Mouse (Mus musculus) myocyte (in vitro differentiated cells): ENCODE results near the gene Il17rc. TPM values are rescaled to one million over a fixed set of nuclear protein-coding genes. Genes with fewer than 3 reads are reported as not detected.

Experiments used
- H3K27me3 ChIP-seq: one replicate; pipeline ENCODE4 v1.6.1; 2011; ENCODE audit not compliant: control insufficient read depth, insufficient read depth, insufficient read length
- H3K36me3 ChIP-seq: one replicate; pipeline ENCODE4 v1.6.1; 2011; ENCODE audit not compliant: control insufficient read depth, insufficient read depth
- H3K4me2 ChIP-seq: one replicate; pipeline ENCODE4 v1.6.1; 2011; ENCODE audit warnings: low read depth, control low read depth
- H3K4me3 ChIP-seq: one replicate; pipeline ENCODE4 v1.5.1; 2011; ENCODE audit warnings: mild to moderate bottlenecking, control low read depth, moderate library complexity
- H3K79me2 ChIP-seq: one replicate; pipeline ENCODE4 v1.6.1; 2011; ENCODE audit not compliant: control insufficient read depth, insufficient read depth
- H3ac ChIP-seq: one replicate; pipeline ENCODE4 v1.6.1; 2011; ENCODE audit not compliant: control insufficient read depth, insufficient read length
- CEBPB ChIP-seq: IDR thresholded peaks from 2 replicates; pipeline ENCODE4 v1.6.1; 2011; ENCODE audit warnings: mild to moderate bottlenecking, moderate library complexity; ENCODE audit not compliant: poor library complexity, insufficient read depth, severe bottlenecking
- E2F4 ChIP-seq: IDR thresholded peaks from one replicate; pipeline ENCODE4 v1.6.1; 2011; ENCODE audit warnings: mild to moderate bottlenecking, control low read depth, moderate library complexity; ENCODE audit not compliant: insufficient read depth
- MAX ChIP-seq: IDR thresholded peaks from one replicate; pipeline ENCODE4 v1.6.1; 2011; ENCODE audit warnings: low read depth, mild to moderate bottlenecking, control low read depth
- MYOD1 ChIP-seq, 3 experiments: IDR thresholded peaks; one replicate each; pipeline ENCODE4 v1.6.1; 2011; ENCODE audit warnings: control low read depth in 2 of 3, low read depth in 2 of 3, mild to moderate bottlenecking in 2 of 3, moderate library complexity in 1 of 3; ENCODE audit not compliant: insufficient read length in 2 of 3, control insufficient read depth in 1 of 3
- MYOG ChIP-seq, 3 experiments: IDR thresholded peaks; one replicate each; pipeline ENCODE4 v1.6.1; 2011; ENCODE audit warnings: control low read depth in 2 of 3, low read depth in 2 of 3, mild to moderate bottlenecking in 2 of 3; ENCODE audit not compliant: insufficient read length in 2 of 3, control insufficient read depth in 1 of 3, insufficient read depth in 1 of 3
- POLR2A ChIP-seq: IDR thresholded peaks from one replicate; pipeline ENCODE4 v1.6.1; 2011; ENCODE audit warnings: low read depth, mild to moderate bottlenecking, control low read depth, moderate library complexity; ENCODE audit not compliant: insufficient read length
- POLR2AphosphoS2 ChIP-seq: IDR thresholded peaks from one replicate; pipeline ENCODE4 v1.6.1; 2011; ENCODE audit warnings: low read depth, control low read depth; ENCODE audit not compliant: insufficient read length
- REST ChIP-seq: IDR thresholded peaks from one replicate; pipeline ENCODE4 v1.6.1; 2011; ENCODE audit warnings: mild to moderate bottlenecking, control low read depth, moderate library complexity; ENCODE audit not compliant: insufficient read depth, insufficient read length
- SRF ChIP-seq: IDR thresholded peaks from one replicate; pipeline ENCODE4 v1.6.1; 2011; ENCODE audit warnings: low read depth; ENCODE audit not compliant: control insufficient read depth, insufficient read length
- TCF12 ChIP-seq: IDR thresholded peaks from one replicate; pipeline ENCODE4 v1.6.1; 2011; ENCODE audit warnings: mild to moderate bottlenecking, control low read depth; ENCODE audit not compliant: poor library complexity, insufficient read depth, severe bottlenecking
- TCF3 ChIP-seq: IDR thresholded peaks from one replicate; pipeline ENCODE4 v1.6.1; 2011; ENCODE audit warnings: low read depth, control low read depth; ENCODE audit not compliant: insufficient read length
- USF1 ChIP-seq: IDR thresholded peaks from one replicate; pipeline ENCODE4 v1.6.1; 2011; ENCODE audit warnings: low read depth, mild to moderate bottlenecking, control low read depth, moderate library complexity
- polyA plus RNA-seq: library from polyadenylated mRNA; unstranded; fragments of >200 nt; fragmentation: generic; extraction: Trizol; gene quantifications from one replicate; pipeline ENCODE4 v1.2.1, GENCODE M21; 2012; ENCODE audit warnings: missing spikeins

Gene Il17rc
- polyA plus RNA-seq, 1 experiment, result 73.0 TPM

DNA sequence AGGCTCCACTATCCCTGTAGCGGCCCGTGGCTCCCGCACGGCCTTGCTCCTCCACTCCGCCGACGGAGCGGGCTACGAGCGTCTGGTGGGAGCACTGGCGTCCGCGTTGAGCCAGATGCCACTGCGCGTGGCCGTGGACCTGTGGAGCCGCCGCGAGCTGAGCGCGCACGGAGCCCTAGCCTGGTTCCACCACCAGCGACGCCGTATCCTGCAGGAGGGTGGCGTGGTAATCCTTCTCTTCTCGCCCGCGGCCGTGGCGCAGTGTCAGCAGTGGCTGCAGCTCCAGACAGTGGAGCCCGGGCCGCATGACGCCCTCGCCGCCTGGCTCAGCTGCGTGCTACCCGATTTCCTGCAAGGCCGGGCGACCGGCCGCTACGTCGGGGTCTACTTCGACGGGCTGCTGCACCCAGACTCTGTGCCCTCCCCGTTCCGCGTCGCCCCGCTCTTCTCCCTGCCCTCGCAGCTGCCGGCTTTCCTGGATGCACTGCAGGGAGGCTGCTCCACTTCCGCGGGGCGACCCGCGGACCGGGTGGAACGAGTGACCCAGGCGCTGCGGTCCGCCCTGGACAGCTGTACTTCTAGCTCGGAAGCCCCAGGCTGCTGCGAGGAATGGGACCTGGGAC lies 11.4 kb downstream of the Il17rc start:
- no peak overlapping the region for H3ac ChIP-seq
- peak overlapping the region; percentile 33 for H3K4me3 ChIP-seq
- no peaks in the 10 kb centered on the region for H3K27me3 ChIP-seq
- peaks cover 4% of the 10 kb centered on the region for H3K36me3 ChIP-seq
- peak overlapping the region; percentile 80 for H3K4me2 ChIP-seq
- no peaks in the 10 kb centered on the region for H3K79me2 ChIP-seq
- TF ChIP-seq MAX, result no peak
- no peak for TF ChIP-seq TCF12

DNA sequence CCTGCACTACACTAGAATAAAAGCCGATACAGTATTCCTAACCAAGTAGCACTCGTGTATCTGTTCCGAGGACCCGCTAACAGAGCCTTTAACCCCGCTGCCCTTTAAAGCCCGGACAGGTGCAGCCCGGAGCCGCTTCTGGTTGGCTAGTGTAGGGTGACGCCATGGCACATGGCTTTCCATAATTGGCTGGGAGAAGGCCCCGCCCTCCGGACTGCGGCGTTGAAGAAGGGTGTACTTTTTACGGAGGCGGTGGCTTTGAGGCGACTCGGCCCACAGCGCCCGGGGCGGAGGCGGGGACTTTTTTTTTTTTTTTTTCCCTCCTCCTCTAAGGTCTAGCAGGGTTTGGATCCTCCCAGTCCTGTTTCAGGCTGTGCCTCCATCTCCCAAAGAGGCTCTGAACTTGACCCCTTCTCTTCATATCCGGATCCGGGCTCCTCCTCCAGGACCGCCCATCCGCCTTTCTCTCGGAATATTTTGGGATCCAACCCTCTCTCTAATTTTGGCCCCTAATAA lies 11.9 kb downstream of the Il17rc start, which contains the start of gene Creld1:
TSS of gene Creld1 (plus strand) at position 198 of the 516 bp plus-strand sequence.
- Histone ChIP-seq H3K79me2 (no peaks in the 10 kb centered on the region), H3K36me3 (peaks cover 2% of the 10 kb centered on the region), H3K4me3 (peak within 1 kb of the TSS; percentile 33), H3K27me3 (no peaks in the 10 kb centered on the region), H3ac (no peak within 1 kb of the TSS), H3K4me2 (peak within 1 kb of the TSS; percentile 80)
- TF ChIP-seq USF1 (no peak), POLR2A (peak; percentile 13)

DNA sequence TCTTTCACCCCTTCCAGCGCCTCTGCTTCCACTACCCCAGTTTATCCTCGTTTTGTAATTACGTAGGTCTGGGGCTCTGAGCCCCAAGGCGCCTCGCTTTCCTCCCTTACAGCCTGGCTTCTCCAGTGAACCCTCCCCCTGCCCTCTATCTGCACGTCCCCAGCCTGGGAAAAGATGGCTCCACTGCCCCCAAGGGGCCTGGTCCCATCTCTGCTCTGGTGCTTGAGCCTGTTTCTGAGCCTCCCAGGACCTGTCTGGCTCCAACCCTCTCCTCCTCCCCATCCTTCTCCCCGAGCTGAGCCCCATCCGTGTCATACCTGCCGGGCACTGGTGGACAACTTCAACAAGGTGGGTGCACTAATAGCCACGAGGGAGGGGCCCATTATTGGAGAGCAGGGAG lies 12.5 kb downstream of the Il17rc start:
- Histone ChIP-seq H3ac (no peak overlapping the region), H3K79me2 (no peaks in the 10 kb centered on the region), H3K36me3 (no peaks in the 10 kb centered on the region), H3K27me3 (no peaks in the 10 kb centered on the region), H3K4me2 (peak overlapping the region; percentile 80), H3K4me3 (peak overlapping the region; percentile 33)
- TF ChIP-seq MAX, result no peak
- no peak for TF ChIP-seq MYOD1 (IDR thresholded peaks at IDR 0.05; ENCODE audit: control insufficient read depth in 1 of 3, insufficient read length in 2 of 3, low read depth in 2 of 3)
- no peak for TF ChIP-seq MYOG (IDR thresholded peaks at IDR 0.05; ENCODE audit: control insufficient read depth in 1 of 3, insufficient read depth in 1 of 3, insufficient read length in 2 of 3, low read depth in 2 of 3)
- no peak for TF ChIP-seq TCF3
- no peak for TF ChIP-seq SRF
- TF ChIP-seq TCF12, result no peak
- TF ChIP-seq USF1, result no peak
- no peak for TF ChIP-seq POLR2AphosphoS2
- TF ChIP-seq CEBPB, result no peak
- no peak for TF ChIP-seq POLR2A
- TF ChIP-seq E2F4, result no peak
- TF ChIP-seq REST, result no peak

DNA sequence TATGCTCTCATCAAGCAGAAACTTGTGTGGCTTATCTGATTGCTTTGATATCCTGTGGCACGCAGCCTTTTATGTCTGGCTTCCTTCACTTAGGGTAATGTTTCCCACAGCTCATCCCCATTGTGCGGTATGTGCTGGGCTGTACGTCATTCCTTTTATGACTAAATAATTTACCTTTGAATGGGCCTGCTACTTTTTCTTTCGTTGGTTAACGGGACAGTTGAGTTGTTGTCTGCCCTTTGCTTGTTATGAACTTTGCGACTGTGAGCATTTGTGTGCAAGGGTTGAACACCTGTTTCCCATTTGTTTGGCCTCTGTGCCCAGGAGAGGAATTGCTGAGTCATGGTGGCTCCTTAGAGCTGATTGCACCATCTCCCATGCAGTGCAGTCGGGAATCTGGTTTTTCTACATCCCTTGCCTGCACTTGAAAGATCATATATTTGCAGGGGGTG lies 15.9 kb downstream of the Il17rc start:
- Histone ChIP-seq H3K4me2 (peak overlapping the region; percentile 64), H3K36me3 (no peaks in the 10 kb centered on the region), H3K4me3 (no peak overlapping the region), H3K79me2 (no peaks in the 10 kb centered on the region), H3K27me3 (no peaks in the 10 kb centered on the region), H3ac (no peak overlapping the region)
- TF ChIP-seq TCF12, result peak; percentile 80
- peak; percentile 25 to 89 (median 58) for TF ChIP-seq MYOG (IDR thresholded peaks at IDR 0.05; ENCODE audit: control insufficient read depth in 1 of 3, insufficient read depth in 1 of 3, insufficient read length in 2 of 3, low read depth in 2 of 3)
- TF ChIP-seq MYOD1 (IDR thresholded peaks at IDR 0.05; ENCODE audit: control insufficient read depth in 1 of 3, insufficient read length in 2 of 3, low read depth in 2 of 3), result peak; percentile 22 to 89 (median 89)
- no peak for TF ChIP-seq REST
- no peak for TF ChIP-seq E2F4
- no peak for TF ChIP-seq USF1
- peak; percentile 94 for TF ChIP-seq CEBPB

DNA sequence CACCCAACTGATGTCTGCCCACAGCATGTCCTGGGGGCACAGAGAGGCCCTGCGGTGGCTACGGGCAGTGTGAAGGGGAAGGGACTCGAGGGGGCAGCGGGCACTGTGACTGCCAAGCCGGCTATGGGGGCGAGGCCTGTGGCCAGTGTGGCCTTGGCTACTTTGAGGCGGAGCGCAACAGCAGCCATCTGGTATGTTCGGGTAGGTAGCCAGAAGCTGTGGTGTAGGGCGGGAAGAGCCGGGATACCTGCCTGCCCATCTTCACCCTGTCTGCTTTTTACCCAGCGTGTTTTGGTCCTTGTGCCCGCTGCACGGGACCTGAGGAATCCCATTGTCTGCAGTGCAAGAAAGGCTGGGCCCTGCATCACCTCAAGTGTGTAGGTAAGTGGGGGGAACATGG lies 18.2 kb downstream of the Il17rc start:
- no peaks in the 10 kb centered on the region for H3K36me3 ChIP-seq
- TF ChIP-seq E2F4 (no peak), MYOD1 (IDR thresholded peaks at IDR 0.05; ENCODE audit: control insufficient read depth in 1 of 3, insufficient read length in 2 of 3, low read depth in 2 of 3) (no peak), CEBPB (no peak), TCF3 (no peak), USF1 (no peak), POLR2A (no peak), REST (no peak), SRF (no peak), TCF12 (no peak), POLR2AphosphoS2 (no peak)
- no peaks in the 10 kb centered on the region for H3K79me2 ChIP-seq
- H3ac ChIP-seq, result no peak overlapping the region
- no peak overlapping the region for H3K4me3 ChIP-seq
- no peak overlapping the region for H3K4me2 ChIP-seq
- no peaks in the 10 kb centered on the region for H3K27me3 ChIP-seq
